Mouse (Mus musculus) ES-Bruce4 (cell line): ENCODE data around the gene Zpbp2.

Experiments
- CTCF ChIP-seq: IDR thresholded peaks from one replicate; pipeline ENCODE4 v1.8.1; 2011; ENCODE audit warnings: low read depth, low read length
- EP300 ChIP-seq: IDR thresholded peaks from 2 replicates; pipeline ENCODE4 v1.6.1; 2011; ENCODE audit warnings: low read depth, low read length; ENCODE audit not compliant: insufficient read depth
- POLR2A ChIP-seq: IDR thresholded peaks from one replicate; pipeline ENCODE4 v1.8.1; 2011; ENCODE audit warnings: low read length; ENCODE audit not compliant: insufficient read depth

DNA sequence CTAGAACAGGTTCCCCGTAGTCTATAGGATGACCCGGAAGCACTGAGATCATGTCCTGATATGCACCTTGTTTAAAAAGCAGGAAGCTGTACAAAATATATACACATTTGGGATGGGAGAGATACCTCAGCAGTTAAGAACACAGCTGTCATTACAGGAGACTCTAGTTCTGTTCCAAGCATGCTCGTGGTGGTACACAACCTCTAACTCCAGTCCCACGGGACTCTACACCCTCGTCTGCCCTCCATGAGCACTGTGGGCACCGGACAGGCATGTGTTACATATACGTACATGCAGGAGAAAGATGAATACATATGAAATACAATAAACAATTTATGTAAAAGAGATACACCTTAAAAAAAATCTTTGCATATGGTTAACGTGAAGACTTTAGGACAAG, 8.3 kb upstream of the Zpbp2 start:
- TF ChIP-seq CTCF: no peak
- no peak for TF ChIP-seq POLR2A
- no peak for TF ChIP-seq EP300
